Mouse (Mus musculus) midbrain, embryonic 15.5 days (tissue): Measurements from ENCODE around the gene Gm11992. TPM values are rescaled to one million over a fixed set of nuclear protein-coding genes. Genes with fewer than 3 reads are reported as not detected.

ENCODE experiments used
- ATAC-seq: fragments of 200-750 bp; cut with Nextera tagmentation; replicated peaks from 2 replicates; pipeline ENCODE4 v1.8.0; 2017; ENCODE audit warnings: moderate TSS enrichment
- H3K27ac ChIP-seq: fragments of 300-500 bp; sonication (generic); 2 replicates; pipeline ENCODE4 v1.5.1; 2015; ENCODE audit warnings: mild to moderate bottlenecking, inconsistent platforms
- H3K27me3 ChIP-seq: fragments of 300-500 bp; sonication (generic); replicated peaks from 2 replicates; pipeline ENCODE4 v1.6.1; 2015; ENCODE audit warnings: inconsistent platforms
- H3K36me3 ChIP-seq: fragments of 300-500 bp; sonication (generic); replicated peaks from 2 replicates; pipeline ENCODE4 v1.6.1; 2015; ENCODE audit warnings: inconsistent platforms
- H3K4me1 ChIP-seq: fragments of 300-500 bp; sonication (generic); 2 replicates; pipeline ENCODE4 v1.6.1; 2015; ENCODE audit warnings: inconsistent platforms
- H3K4me2 ChIP-seq: fragments of 300-500 bp; sonication (generic); 2 replicates; pipeline ENCODE4 v1.6.1; 2015; ENCODE audit warnings: inconsistent platforms, mild to moderate bottlenecking, moderate library complexity
- H3K4me3 ChIP-seq: fragments of 300-500 bp; sonication (generic); 2 replicates; pipeline ENCODE4 v1.5.1; 2015; ENCODE audit warnings: mild to moderate bottlenecking, inconsistent platforms
- H3K9ac ChIP-seq: fragments of 300-500 bp; sonication (generic); 2 replicates; pipeline ENCODE4 v1.6.1; 2015; ENCODE audit warnings: mild to moderate bottlenecking, inconsistent platforms
- H3K9me3 ChIP-seq: fragments of 300-500 bp; sonication (generic); 2 replicates; pipeline ENCODE4 v1.6.1; 2016; ENCODE audit warnings: inconsistent platforms
- WGBS: fragments of 180-500 bp; shearing (Covaris S2); methylation state at CpG from one replicate; pipeline ENCODE4 v1.1.7; 2015; ENCODE audit warnings: mixed read lengths; 5-methylcytosine and 5-hydroxymethylcytosine counted together
- polyA plus RNA-seq: library from polyadenylated mRNA; unstranded; fragments of >200 nt; fragmentation: Nextera tagmentation; extraction: Ambion mirVana; gene quantifications from 2 replicates; pipeline ENCODE4 v1.2.1, GENCODE M21; 2015

Gm11992 gene
- polyA plus RNA-seq, 1 experiment from 2014 or later: 2.1 TPM

GRCm38 (mm10) chr11:9047044-9047443, 1.4 kb upstream of the Gm11992 start:
- no peak overlapping the region for H3K4me2 ChIP-seq
- H3K9me3 ChIP-seq: no peaks in the 10 kb centered on the region
- H3K4me3 ChIP-seq: no peak overlapping the region
- H3K27ac ChIP-seq: no peak overlapping the region
- ATAC-seq: no peak
- H3K4me1 ChIP-seq: peaks cover 10% of the 10 kb centered on the region
- no peak overlapping the region for H3K9ac ChIP-seq
- no peaks in the 10 kb centered on the region for H3K36me3 ChIP-seq
- H3K27me3 ChIP-seq: peaks cover 12% of the 10 kb centered on the region
- whole genome bisulfite sequencing: 81% methylated on average over 5 of the region's 5 CpGs

DNA sequence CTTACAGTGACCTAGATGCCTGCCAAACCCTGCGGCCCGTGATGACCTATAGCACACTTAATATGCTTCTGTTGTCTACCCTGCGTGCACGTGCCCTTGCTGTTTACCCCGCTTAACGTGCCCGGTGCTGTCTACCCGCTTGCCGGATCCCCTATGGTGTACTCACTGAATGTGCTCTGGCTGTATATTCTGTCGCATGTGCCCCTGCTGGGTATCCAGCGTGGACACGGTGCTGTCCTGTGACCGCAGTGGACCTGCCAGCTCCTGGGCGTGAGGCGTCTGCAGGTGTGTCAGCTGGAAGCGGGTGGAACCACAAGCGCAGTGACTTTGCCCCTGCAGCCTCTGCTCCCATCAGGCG, 288 bp downstream of the Gm11992 start, which contains the start of gene Sun3:
Gene Sun3 (minus strand): TSS at position 289 of the 358 bp plus-strand sequence.
- peak within 1 kb of the TSS; percentile 55 for H3K4me3 ChIP-seq
- H3K36me3 ChIP-seq: no peaks in the 10 kb centered on the region
- WGBS: under 1% methylated on average over 18 of the region's 18 CpGs
- no peak within 1 kb of the TSS for H3K27ac ChIP-seq
- H3K4me2 ChIP-seq: peak within 1 kb of the TSS; percentile 98
- H3K9ac ChIP-seq: peak within 1 kb of the TSS; percentile 31
- peak; percentile 83 for ATAC-seq
- peaks cover 10% of the 10 kb centered on the region for H3K4me1 ChIP-seq
- H3K9me3 ChIP-seq: no peaks in the 10 kb centered on the region
- H3K27me3 ChIP-seq: peaks cover 12% of the 10 kb centered on the region

GRCm38 (mm10) chr11:9050241-9050640, 1.8 kb downstream of the Gm11992 start:
- Histone ChIP-seq H3K4me1 (peaks cover 10% of the 10 kb centered on the region), H3K27me3 (peaks cover 12% of the 10 kb centered on the region), H3K27ac (no peak overlapping the region), H3K9ac (no peak overlapping the region), H3K36me3 (no peaks in the 10 kb centered on the region), H3K9me3 (no peaks in the 10 kb centered on the region), H3K4me3 (no peak overlapping the region), H3K4me2 (no peak overlapping the region)
- WGBS: 77% methylated on average over 4 of the region's 4 CpGs
- ATAC-seq: no peak

DNA sequence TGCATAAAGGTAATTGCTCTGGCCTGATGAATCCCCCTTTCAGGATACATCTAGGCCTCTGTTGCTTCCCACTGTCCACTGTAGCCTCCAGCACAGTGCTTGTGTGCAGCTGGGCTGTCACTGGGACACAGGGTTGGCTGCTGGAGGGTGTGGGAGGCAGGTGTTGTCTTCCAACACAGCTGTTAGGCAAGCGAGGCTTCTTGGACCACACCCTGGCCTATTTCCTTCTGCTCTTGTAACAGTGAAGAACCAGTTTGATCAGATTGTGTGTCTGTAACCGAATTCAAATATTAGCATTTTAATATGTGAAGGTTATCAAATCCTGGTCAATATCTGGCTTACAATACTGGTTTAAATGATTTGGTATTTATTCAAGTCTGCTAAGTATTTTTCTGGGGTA, 3.5 kb downstream of the Gm11992 start:
- H3K4me3 ChIP-seq: no peak overlapping the region
- no peak overlapping the region for H3K4me2 ChIP-seq
- H3K27me3 ChIP-seq: peaks cover 12% of the 10 kb centered on the region
- peaks cover 10% of the 10 kb centered on the region for H3K4me1 ChIP-seq
- ATAC-seq: no peak
- no peak overlapping the region for H3K9ac ChIP-seq
- no peaks in the 10 kb centered on the region for H3K36me3 ChIP-seq
- WGBS: 79% methylated on average over 2 of the region's 2 CpGs
- no peak overlapping the region for H3K27ac ChIP-seq
- no peaks in the 10 kb centered on the region for H3K9me3 ChIP-seq

DNA sequence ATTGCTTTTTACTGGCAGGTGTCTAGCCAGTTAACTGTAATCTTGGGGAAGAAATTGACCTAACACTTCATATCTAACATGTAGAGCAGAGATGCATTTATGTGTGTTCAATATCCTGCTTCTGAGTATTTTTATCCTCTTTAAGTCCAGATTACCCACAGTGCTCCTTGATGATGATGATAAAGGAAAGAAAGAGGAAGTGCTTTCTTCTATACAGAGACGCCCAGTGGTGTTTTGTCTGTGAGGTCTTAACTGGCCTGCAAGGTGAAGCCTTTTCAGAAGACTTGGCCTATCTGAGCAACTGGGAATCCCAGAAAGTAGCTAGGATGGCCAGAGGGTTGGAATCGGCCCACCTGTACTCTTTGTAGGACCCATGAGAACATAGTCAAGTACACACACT, 8.5 kb downstream of the Gm11992 start:
- Histone ChIP-seq H3K27me3 (no peaks in the 10 kb centered on the region), H3K9me3 (no peaks in the 10 kb centered on the region), H3K27ac (no peak overlapping the region), H3K4me1 (no peaks in the 10 kb centered on the region), H3K4me2 (no peak overlapping the region), H3K4me3 (no peak overlapping the region), H3K9ac (no peak overlapping the region), H3K36me3 (no peaks in the 10 kb centered on the region)
- ATAC-seq: no peak
- WGBS: 89% methylated on average over 2 of the region's 2 CpGs

GRCm38 (mm10) chr11:9057711-9058110, 9.3 kb downstream of the Gm11992 start:
- Histone ChIP-seq H3K27me3 (no peaks in the 10 kb centered on the region), H3K4me3 (no peak overlapping the region), H3K9ac (no peak overlapping the region), H3K4me1 (no peaks in the 10 kb centered on the region), H3K4me2 (no peak overlapping the region), H3K9me3 (no peaks in the 10 kb centered on the region), H3K27ac (no peak overlapping the region), H3K36me3 (no peaks in the 10 kb centered on the region)
- WGBS: 92% methylated on average over 4 of the region's 4 CpGs
- ATAC-seq: no peak

DNA sequence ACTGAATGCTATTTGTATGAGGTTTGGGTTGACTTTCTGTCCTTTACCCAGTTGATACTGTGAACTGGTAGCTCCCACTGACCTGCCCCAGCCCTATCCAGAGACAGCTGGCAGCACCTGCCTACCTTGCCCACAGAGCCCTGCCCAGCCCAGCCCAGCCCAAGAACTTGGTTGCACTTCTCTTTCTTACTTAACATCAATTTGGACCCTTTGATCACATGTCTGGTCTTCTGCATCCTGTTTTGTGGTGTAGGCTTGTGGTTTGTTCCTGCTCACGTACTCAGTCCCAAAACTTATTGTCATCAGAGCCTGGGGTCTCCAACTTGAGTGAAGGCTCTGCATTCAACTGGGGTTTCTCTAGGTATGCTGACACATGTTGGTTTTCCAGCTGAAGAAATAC, 11.6 kb downstream of the Gm11992 start:
- Histone ChIP-seq H3K9me3 (no peaks in the 10 kb centered on the region), H3K4me3 (no peak overlapping the region), H3K36me3 (no peaks in the 10 kb centered on the region), H3K4me1 (no peaks in the 10 kb centered on the region), H3K27me3 (no peaks in the 10 kb centered on the region), H3K9ac (no peak overlapping the region), H3K4me2 (no peak overlapping the region), H3K27ac (no peak overlapping the region)
- 81% methylated on average over 1 of the region's 1 CpGs for WGBS
- ATAC-seq: no peak

- Histone ChIP-seq H3K9me3 (no peaks in the 10 kb centered on the region), H3K9ac (no peak overlapping the region), H3K4me1 (no peaks in the 10 kb centered on the region), H3K27ac (no peak overlapping the region), H3K4me2 (no peak overlapping the region), H3K4me3 (no peak overlapping the region), H3K36me3 (no peaks in the 10 kb centered on the region), H3K27me3 (no peaks in the 10 kb centered on the region)
- WGBS: 64% methylated on average over 5 of the region's 5 CpGs
- no peak for ATAC-seq
Measured at GRCm38 (mm10) chr11:9060484-9060883, 12.1 kb downstream of the Gm11992 start.

- no peak overlapping the region for H3K9ac ChIP-seq
- H3K4me3 ChIP-seq: no peak overlapping the region
- no peaks in the 10 kb centered on the region for H3K9me3 ChIP-seq
- H3K27ac ChIP-seq: no peak overlapping the region
- 89% methylated on average over 3 of the region's 3 CpGs for WGBS
- ATAC-seq: no peak
- no peaks in the 10 kb centered on the region for H3K27me3 ChIP-seq
- H3K36me3 ChIP-seq: no peaks in the 10 kb centered on the region
- no peaks in the 10 kb centered on the region for H3K4me1 ChIP-seq
- no peak overlapping the region for H3K4me2 ChIP-seq
Measured at GRCm38 (mm10) chr11:9076444-9076843, 28.1 kb downstream of the Gm11992 start.

DNA sequence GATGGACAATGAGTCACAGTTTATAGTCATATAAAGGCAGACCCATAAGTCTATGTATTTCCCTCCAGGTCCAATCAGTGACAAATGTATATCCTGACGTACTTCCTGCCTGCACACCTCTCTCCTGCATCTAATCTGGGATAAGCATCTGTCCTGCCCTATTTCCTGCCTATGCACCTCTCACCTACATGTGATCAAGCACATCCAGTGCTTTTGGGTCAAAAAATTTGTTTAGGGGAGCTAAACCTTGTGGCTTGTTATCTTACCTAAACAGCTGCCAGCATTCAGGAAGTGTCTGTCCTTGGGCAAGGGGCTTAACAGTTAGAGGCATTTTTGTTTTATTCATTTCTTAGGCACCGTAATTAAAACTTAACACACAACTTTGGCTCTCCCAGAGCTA, 64.8 kb downstream of the Gm11992 start:
- no peak overlapping the region for H3K4me2 ChIP-seq
- WGBS: 84% methylated on average over 2 of the region's 2 CpGs
- no peaks in the 10 kb centered on the region for H3K36me3 ChIP-seq
- H3K27ac ChIP-seq: no peak overlapping the region
- H3K9ac ChIP-seq: no peak overlapping the region
- H3K9me3 ChIP-seq: no peaks in the 10 kb centered on the region
- H3K4me1 ChIP-seq: peaks cover 15% of the 10 kb centered on the region
- H3K27me3 ChIP-seq: peaks cover 22% of the 10 kb centered on the region
- no peak overlapping the region for H3K4me3 ChIP-seq
- no peak for ATAC-seq

- H3K4me1 ChIP-seq: peaks cover 31% of the 10 kb centered on the region
- ATAC-seq: no peak
- H3K27me3 ChIP-seq: peaks cover 29% of the 10 kb centered on the region
- no peaks in the 10 kb centered on the region for H3K9me3 ChIP-seq
- H3K4me2 ChIP-seq: no peak overlapping the region
- WGBS: 13% methylated on average over 9 of the region's 9 CpGs
- no peaks in the 10 kb centered on the region for H3K36me3 ChIP-seq
- no peak overlapping the region for H3K27ac ChIP-seq
- no peak overlapping the region for H3K9ac ChIP-seq
- H3K4me3 ChIP-seq: no peak overlapping the region
Measured at GRCm38 (mm10) chr11:9115367-9116120, 67.2 kb downstream of the Gm11992 start.

DNA sequence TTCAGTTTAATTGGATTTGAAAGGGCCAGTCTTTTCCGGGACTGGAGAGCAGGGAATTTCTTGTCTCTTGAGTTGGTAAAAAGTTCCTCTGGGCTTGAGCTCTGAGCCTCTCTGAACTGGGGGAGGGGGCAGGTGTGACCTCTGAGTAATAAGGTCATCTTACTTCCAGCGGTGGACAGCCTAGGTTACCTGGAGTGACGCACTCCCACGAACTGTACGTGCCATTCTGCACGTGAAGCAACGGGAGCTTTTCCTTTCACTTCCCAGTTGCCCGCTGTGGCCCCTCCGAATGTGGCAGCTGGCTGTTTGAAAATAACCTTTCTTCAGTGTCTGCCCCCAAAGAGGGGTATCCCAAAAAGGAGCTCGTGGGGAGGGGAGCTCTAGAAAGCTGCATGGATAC, 67.7 kb downstream of the Gm11992 start:
- Histone ChIP-seq H3K27ac (no peak overlapping the region), H3K4me1 (peaks cover 31% of the 10 kb centered on the region), H3K4me2 (peak overlapping the region; percentile 11), H3K27me3 (peaks cover 29% of the 10 kb centered on the region), H3K4me3 (no peak overlapping the region), H3K36me3 (no peaks in the 10 kb centered on the region), H3K9ac (no peak overlapping the region), H3K9me3 (no peaks in the 10 kb centered on the region)
- no peak for ATAC-seq
- WGBS: 3% methylated on average over 10 of the region's 10 CpGs

- Histone ChIP-seq H3K9me3 (no peaks in the 10 kb centered on the region), H3K9ac (no peak overlapping the region), H3K27me3 (peaks cover 29% of the 10 kb centered on the region), H3K4me2 (peak overlapping the region; percentile 98; the same call in 1 of the 2 replicates), H3K36me3 (no peaks in the 10 kb centered on the region), H3K4me1 (peaks cover 31% of the 10 kb centered on the region), H3K4me3 (no peak overlapping the region), H3K27ac (no peak overlapping the region)
- WGBS: 7% methylated on average over 3 of the region's 3 CpGs
- ATAC-seq: no peak
Measured at GRCm38 (mm10) chr11:9116916-9117315, 68.5 kb downstream of the Gm11992 start.
